Mouse (Mus musculus): ENCODE results near the gene Scgb1b11. TPM values are rescaled to one million over a fixed set of nuclear protein-coding genes. Genes with fewer than 3 reads are reported as not detected.
"Not testable (repeated sequence)": the region's sequence is repeated elsewhere in the genome, so short reads cannot be mapped to it uniquely, and the experiment has no call there.

Scgb1b11 gene
- not detected for polyA plus RNA-seq (2012; fragmentation: generic; extraction: Trizol)
- long read RNA-seq, experiment 1 = 0 reads
- long read RNA-seq, experiment 2 = 0 reads

DNA sequence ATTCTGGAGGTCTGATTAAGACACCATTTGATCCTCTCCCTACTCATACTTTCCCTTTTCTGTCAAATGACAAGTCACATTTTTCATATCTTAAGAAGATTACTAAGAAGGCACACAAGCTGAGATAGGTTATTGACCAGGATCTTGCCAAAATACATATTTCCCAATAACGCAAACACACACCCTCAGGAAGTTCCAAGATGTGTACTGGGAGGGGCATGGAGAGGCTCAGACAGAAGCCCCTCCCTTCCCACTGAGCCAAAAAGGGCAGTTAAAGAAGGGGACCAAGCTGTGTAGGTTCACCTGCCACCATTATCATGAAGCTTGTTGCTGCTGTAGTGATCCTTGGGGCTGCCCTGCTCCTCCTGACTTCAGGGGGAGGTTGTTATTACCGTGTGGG lies at the start of gene Scgb1b11:
TSS of gene Scgb1b11 (plus strand) at position 301 of the 400 bp plus-strand sequence.
- not testable (repeated sequence) for H3K27me3 ChIP-seq (ENCODE audit: control insufficient read depth, insufficient read depth, insufficient read length); H3K79me3 ChIP-seq (ENCODE audit: low read depth); H3K4me3 ChIP-seq (ENCODE audit: insufficient read depth, poor library complexity, severe bottlenecking); H3K79me2 ChIP-seq (ENCODE audit: control insufficient read depth, insufficient read depth); H3K36me3 ChIP-seq (ENCODE audit: control insufficient read depth, insufficient read depth); H3ac ChIP-seq (ENCODE audit: control insufficient read depth, insufficient read length, low read depth)

DNA sequence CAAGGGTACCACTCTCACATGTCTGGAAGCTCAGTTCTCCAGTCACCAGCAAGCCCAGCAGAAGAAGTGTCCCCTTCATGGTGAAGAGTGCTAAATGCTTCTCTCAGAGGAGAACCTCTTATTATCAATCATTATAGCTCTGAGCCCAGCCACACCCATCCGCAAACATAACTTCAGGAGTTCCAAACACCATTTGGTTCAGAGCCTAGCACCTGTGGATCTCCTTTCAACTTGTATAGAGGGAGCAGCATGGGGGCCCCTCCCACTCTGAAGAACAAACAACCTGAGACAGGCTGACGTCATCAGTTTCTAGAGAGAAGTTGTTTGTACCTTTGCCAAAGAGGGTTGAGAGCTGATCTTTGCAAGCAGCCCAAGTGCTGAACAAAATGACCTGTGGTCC lies 11.6 kb upstream of the Scgb1b11 start, which contains the start of gene Scgb2b11:
TSS of gene Scgb2b11 (minus strand) at position 101 of the 400 bp plus-strand sequence.
- H3ac ChIP-seq (ENCODE audit: control insufficient read depth, insufficient read length, low read depth); H3K27me3 ChIP-seq (ENCODE audit: control insufficient read depth, insufficient read depth, insufficient read length); H3K79me3 ChIP-seq (ENCODE audit: low read depth); H3K4me3 ChIP-seq (ENCODE audit: insufficient read depth, poor library complexity, severe bottlenecking); H3K36me3 ChIP-seq (ENCODE audit: control insufficient read depth, insufficient read depth); H3K79me2 ChIP-seq (ENCODE audit: control insufficient read depth, insufficient read depth): not testable (repeated sequence)

Other genes with a start within 250 kb of the Scgb1b11 start
- not detected for gene Scgb1b10, start 122.0 kb upstream of the Scgb1b11 start, polyA plus RNA-seq (2012; fragmentation: generic; extraction: Trizol)
- not detected for gene Scgb2b11, start 11.7 kb upstream of the Scgb1b11 start, polyA plus RNA-seq (2012; fragmentation: generic; extraction: Trizol)
- not detected for gene Scgb2b12, start 104.4 kb downstream of the Scgb1b11 start, polyA plus RNA-seq (2012; fragmentation: generic; extraction: Trizol)
- not detected for gene Scgb1b12, start 111.3 kb downstream of the Scgb1b11 start, polyA plus RNA-seq (2012; fragmentation: generic; extraction: Trizol)
- not detected for gene Scgb1b29, start 218.7 kb downstream of the Scgb1b11 start, polyA plus RNA-seq (2012; fragmentation: generic; extraction: Trizol)